Mouse (Mus musculus): ENCODE results near the gene Nectin1. TPM values are rescaled to one million over a fixed set of nuclear protein-coding genes. Genes with fewer than 3 reads are reported as not detected.
A peak's percentile ranks its signal among the peaks of the same experiment; 100 is the strongest.

The Nectin1 gene
- total RNA-seq, 2 experiments from 2014 or later, result 87.7 to 95.8 TPM

DNA sequence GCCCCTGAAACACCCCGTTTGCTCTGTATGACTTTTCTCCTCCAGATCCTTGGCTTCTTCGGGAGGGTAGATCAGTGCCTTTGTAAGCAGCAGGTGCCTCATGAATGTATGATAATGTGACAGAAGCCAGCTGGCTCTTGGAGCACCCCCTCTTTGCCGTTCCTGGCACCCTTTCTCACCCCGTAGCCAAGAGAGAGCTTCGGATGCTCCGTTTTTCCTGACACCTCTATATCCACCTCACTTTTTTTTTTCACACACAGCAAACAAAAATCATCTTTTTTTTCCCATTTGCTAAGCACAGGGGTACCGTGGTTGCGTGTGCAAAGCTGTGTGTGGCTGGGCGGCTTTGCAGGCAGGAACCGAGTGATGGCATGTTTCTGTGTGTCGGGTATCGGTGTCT is 16.3 kb downstream of the Nectin1 start:
- no peak for DNase-seq
- intact Hi-C loops (cut with DNase I), result no loop called here

DNA sequence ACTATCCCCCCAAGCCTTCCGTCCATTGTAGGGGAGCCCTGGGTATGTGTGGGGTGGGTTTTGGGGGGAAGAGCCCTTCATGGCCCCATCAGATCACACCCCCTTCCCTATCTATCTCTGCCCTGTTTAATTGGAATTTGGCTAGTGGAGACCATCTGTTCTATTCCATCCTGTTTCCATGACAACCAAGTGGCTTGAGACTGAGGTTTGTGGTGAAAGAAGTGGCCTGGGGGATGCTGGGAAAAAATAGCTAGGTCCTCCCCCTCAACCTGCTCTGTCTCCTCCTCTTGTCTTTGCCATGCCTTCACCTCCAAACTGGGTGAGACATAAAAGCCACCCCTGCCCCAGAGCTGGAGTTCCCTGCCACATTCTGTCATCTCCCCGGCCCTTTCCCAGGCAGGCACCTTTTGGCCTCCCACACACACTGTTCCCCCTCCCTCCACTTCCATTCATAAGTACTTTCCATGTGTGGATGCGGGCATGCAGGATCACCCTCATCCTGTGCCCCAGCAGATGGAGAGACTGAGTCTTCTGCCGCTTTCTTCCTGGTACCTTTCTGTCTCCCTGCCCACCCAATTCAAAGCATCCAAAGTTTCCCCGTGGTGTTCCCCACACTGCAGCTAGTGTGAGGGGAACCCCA is 17.5 kb downstream of the Nectin1 start:
- DNase-seq, result no peak
- intact Hi-C loops (cut with DNase I), result no loop called here

- no peak for DNase-seq
- intact Hi-C loops (cut with DNase I), result no loop called here
These were observed 18.2 kb downstream of the Nectin1 start for GRCm38 (mm10) chr9:43761941-43762340.

GRCm38 (mm10) chr9:43765419-43766179 is 21.8 kb downstream of the Nectin1 start:
- intact Hi-C loops (cut with DNase I), result no loop called here
- DNase-seq, result peak; percentile 35

DNA sequence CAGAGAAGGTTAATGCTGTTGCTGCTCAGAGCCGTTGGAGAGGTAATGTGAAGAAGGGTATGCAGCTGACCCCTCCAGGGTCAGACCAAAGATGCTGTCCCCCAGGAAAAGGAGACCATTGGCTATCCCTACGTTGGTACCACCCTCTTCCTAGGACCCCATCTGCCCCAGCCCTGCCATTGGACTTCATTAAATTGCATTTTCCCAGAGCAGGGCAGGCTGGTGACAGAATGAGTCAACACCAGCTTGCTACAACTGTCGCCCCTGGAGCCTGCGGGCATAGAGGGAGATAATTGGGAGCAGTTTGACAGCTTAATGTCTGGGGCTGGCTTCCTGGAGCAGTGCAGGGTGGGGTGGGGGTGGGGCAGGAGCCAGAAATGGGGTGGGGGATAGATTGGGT is 25.0 kb downstream of the Nectin1 start:
- DNase-seq, result peak; percentile 32
- intact Hi-C loops (cut with DNase I), result no loop called here

GRCm38 (mm10) chr9:43769228-43769627 is 25.4 kb downstream of the Nectin1 start:
- no peak for DNase-seq
- intact Hi-C loops (cut with DNase I), result no loop called here

DNA sequence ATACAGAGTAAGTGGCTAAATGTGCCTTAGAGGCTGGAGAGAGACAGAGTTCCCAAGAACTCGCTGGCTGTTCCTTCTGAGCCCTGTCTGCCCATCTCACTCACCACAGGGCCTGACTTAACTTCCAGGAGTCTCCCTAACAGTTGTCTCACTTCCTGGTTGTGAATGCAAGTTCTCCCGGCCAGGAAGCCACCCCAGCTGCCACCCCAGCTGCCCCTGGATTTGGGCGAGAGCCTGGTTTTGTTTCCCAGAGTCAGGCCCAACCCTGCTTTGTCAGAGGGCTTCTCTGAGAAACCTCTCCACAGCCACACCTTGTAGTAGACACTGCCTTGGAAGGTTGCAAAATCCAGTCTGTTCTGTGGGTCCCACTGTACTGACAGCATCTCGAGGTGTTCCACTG is 26.2 kb downstream of the Nectin1 start:
- intact Hi-C loops (cut with DNase I), result no loop called here

GRCm38 (mm10) chr9:43771041-43771440 is 27.3 kb downstream of the Nectin1 start:
- intact Hi-C loops (cut with DNase I), result no loop called here
- no peak for DNase-seq

More for the DNA sequence above, 26.2 kb downstream of the Nectin1 start:
- no peak for DNase-seq

DNA sequence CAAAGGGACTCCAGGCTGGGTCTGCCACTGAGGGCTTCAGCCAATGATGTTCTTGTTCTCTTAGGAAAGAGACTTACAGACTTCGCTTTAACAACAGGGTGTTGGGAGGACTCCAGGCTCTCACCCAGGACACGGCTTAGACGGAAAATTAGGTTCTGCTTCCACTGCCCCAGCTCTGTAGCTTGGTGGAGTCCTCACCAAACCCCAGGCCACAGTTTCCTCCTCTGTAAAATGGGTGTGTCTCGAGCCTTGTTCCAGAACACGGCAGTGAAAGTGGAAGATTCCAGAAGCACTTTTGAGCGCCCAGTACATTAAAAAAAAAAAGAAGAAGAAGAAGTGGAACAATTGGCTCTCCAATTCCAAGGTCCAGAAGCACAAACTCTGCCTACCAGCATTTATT is 28.7 kb downstream of the Nectin1 start:
- no peak for DNase-seq
- intact Hi-C loops (cut with DNase I), result no loop called here

DNA sequence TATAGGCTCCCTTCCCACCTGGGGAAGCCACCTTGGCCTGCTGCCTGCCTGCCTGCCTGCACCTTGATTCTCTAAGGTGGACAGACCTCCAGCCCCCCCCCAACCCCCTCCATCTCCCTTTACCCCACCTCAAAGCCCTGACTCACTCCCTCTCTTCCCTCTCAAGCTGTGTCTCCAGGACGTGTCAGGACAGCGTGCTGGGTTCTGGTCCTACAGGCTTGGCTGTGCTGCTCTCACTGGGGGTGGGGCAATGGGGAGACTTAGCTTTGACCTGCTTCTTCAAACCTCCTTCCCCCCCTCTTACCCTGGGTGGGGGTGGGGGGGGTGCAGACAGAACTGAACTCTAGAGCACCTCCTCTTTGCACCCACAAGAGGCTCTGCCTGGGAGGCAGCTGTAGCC is 29.7 kb downstream of the Nectin1 start:
- intact Hi-C loops (cut with DNase I), result no loop called here
- no peak for DNase-seq

DNA sequence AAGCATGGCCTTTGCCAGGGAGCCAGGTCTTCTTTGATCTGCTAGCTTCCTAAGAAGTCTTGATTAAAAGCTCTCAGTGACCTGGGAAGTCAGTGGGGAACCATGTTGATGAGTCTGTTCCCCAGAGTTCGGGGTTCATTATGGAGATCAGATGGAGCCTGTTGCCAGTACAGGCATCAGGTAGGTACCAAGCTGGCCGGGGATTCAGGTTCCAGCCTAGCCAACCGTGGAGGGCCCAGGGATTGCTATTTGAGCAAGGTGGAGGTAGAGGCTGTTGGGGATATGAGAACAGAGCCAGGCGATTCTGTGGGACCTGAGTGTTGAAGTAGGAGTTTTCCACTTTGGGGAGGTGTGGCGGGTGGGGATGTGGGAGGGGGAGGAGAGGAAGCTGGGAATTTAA is 30.6 kb downstream of the Nectin1 start:
- no peak for DNase-seq
- intact Hi-C loops (cut with DNase I), result no loop called here

DNA sequence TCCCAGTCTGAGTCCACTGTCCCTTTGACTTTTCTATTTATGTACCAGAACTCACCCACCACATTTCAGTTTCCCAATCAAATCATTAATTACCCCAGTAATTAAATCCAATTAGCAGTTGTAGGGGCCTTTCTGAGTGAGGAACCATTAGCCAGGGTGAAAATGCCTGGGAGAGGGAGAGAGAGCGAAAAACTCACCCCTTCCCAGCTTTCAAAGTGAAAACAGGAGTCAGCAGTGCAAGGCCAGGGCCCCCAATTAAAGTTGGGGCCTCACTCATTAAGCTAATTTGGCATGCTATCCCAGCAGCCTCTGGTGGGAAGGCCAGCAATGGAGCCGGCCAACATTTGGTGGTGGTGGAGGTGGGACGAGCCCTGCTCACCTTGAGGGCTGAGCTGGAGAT is 32.4 kb downstream of the Nectin1 start:
- no peak for DNase-seq
- intact Hi-C loops (cut with DNase I), result no loop called here

GRCm38 (mm10) chr9:43777362-43778360 is 33.9 kb downstream of the Nectin1 start:
- no peak for DNase-seq

DNA sequence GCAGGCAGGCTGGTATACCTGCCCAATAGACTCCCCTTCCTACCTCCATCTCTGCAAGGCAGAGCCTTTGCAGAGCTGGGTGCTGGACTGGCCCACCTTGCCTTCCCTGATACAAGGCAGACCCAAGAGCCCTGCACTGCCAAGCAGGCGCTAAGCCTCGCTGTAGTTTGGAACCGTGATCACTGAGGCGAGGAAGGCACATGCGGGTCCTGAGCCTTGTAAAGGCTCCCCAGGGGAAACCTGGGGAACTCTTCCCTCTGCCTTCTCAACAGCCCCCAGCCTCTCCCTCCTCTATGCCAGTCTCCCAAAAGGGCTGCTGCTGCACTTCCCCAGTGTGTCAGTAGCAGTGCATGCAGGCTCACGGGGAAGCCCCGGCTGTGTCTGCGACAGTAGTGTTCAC is 37.1 kb downstream of the Nectin1 start:
- intact Hi-C loops (cut with DNase I), result no loop called here
- no peak for DNase-seq

More at GRCm38 (mm10) chr9:43777362-43778360, 33.9 kb downstream of the Nectin1 start:
- intact Hi-C loops (cut with DNase I), result no loop called here

GRCm38 (mm10) chr9:43782401-43782800 is 38.6 kb downstream of the Nectin1 start:
- intact Hi-C loops (cut with DNase I), result no loop called here
- no peak for DNase-seq

DNA sequence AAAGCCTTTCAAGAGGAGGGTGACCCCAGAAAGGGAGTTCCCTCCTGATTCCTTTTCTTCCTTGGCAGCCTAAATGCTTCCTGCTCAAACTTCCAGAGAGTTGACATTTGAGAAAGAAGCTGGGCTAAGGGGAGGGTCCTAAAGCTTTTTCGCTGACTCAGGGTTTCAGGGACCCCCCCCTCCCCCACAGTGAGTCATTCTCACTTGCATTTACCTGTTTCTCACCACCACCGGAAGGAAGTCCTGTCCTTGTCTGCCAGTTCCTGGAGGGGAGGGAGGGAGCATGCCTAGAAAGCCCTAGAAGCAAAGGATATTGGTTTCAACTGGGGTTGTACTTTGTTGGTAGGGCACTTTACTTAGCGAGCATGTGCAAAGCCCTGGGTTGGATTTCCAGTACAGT is 40.2 kb downstream of the Nectin1 start:
- intact Hi-C loops (cut with DNase I), result no loop called here

DNA sequence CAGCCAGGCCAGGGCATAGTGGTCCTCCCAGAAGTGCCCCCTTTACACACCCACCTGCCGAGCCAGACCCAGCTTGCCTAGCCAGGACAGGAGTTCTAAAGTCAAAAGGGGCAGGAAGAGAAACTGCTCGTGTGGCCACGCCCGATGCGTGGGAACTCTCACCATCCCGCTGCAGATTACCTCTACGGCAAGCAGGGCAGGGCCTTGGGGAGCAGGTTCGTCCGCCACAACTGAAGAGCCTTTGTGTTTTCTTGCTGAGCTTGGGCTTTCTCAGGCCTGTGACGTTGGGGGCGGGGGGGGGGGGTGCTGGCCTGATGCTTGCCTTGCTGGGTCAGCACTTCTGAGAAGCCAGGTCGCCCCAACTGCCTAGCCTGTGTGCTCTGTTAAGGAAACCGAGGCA is 41.1 kb downstream of the Nectin1 start:
- intact Hi-C loops (cut with DNase I), result no loop called here
- DNase-seq, result no peak

More for the DNA sequence above, 40.2 kb downstream of the Nectin1 start:
- no peak for DNase-seq

DNA sequence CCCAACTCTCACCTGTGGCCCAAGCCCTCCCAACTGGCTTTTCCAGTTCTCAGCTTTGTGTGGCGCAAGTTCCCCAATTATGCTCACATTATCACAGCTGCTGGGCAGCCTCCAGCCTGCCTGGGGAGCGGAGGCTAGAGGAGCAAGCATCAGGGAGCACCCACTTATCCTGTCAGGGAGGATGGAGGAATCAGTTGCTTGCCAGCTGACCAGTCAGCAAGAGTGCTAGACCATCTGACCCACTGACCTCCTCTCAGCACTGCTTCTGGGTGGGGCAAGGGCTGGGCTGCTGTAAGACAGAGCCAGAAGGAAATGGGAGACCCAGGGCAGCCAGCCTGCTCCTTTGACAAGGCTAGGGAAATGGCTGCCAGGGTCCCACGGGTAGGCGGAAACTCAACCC is 43.8 kb downstream of the Nectin1 start:
- no peak for DNase-seq
- intact Hi-C loops (cut with DNase I), result no loop called here

- intact Hi-C loops (cut with DNase I), result no loop called here
- DNase-seq, result no peak
These were observed 48.9 kb downstream of the Nectin1 start for GRCm38 (mm10) chr9:43792681-43793080.

DNA sequence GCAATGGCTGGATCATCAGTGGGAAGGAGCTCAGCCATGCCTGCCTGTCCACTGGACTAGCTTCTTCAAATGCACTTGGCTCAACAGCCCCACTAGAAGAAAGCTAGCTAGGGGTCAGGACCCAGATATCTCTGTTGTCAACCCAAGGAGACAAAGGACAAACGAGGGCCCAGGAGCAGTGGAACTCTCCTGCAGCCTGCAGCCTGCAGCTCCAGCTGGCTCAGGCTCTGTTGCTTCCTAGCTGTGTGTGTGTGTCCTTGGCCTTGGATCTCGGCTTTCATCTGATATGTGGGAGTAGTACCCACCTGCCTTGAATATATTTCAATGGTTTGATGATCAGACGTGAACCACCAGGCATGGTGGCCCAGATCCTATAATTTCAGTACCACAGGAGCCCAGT is 49.6 kb downstream of the Nectin1 start:
- no peak for DNase-seq
- intact Hi-C loops (cut with DNase I), result no loop called here

- intact Hi-C loops (cut with DNase I), result no loop called here
- no peak for DNase-seq
These were observed 52.2 kb downstream of the Nectin1 start for GRCm38 (mm10) chr9:43796031-43796430.

Data from left cerebral cortex, postnatal 4 days (tissue).